ENCODE assay signal across 35 mouse cellular contexts in the genomic region with DNA sequence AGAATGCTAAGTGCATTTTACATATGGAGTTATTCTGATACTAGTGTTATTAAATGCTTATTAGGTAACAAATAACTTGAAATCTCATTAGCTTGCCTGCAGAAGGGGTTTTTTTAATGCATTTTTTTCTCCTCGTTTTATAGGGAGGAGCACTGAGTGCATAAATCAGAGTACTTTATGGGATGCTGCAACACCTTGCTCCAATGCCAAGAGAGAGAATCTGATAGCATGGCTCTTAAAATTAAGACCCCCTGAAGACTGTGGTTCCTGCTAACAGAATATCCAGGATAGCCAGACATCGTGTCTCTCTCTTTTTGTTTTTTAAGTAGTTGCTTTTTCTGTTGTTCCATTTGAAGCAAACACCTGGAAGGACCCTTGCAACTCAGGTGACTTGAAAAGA.
"Had no signal": no experiment of that assay in that cellular context is flagged by ENCODE, and none has a peak within 500 bp of the region (broad histone marks: within the 10 kb centered on the region; RNA-seq: fewer than 3 reads in every experiment).

No protein-coding gene starts in this region.

- DNase-seq: heart, postnatal 10 days; heart, postnatal 14 days; heart, postnatal 36 days; heart, postnatal 4 days; kidney, adult 11 months; kidney, adult 18-20 months; kidney, adult 2 months; kidney, adult 8-10 months; kidney, adult 9 months; kidney, postnatal 10 days; kidney, postnatal 14 days; kidney, postnatal 25 days; kidney, postnatal 36 days; kidney, postnatal 4 days; layer of hippocampus, adult 9-11 months; layer of hippocampus, postnatal 36 days had no signal

- H3K9ac ChIP-seq: heart, embryonic 12.5 days; heart, embryonic 13.5 days; heart, embryonic 15.5 days; hindbrain, embryonic 12.5 days; hindbrain, embryonic 13.5 days; hindbrain, embryonic 14.5 days; hindbrain, embryonic 15.5 days; intestine, embryonic 15.5 days; kidney, embryonic 15.5 days had no signal

- H3K27me3 ChIP-seq: heart, embryonic 12.5 days; heart, embryonic 13.5 days; hindbrain, embryonic 12.5 days; hindbrain, embryonic 15.5 days; intestine, embryonic 15.5 days had no signal

- H3K9me3 ChIP-seq: heart, embryonic 10.5 days; heart, embryonic 12.5 days; heart, embryonic 13.5 days; heart, embryonic 15.5 days; hindbrain, embryonic 10.5 days; hindbrain, embryonic 12.5 days; hindbrain, embryonic 13.5 days; hindbrain, embryonic 15.5 days; intestine, embryonic 15.5 days; kidney, embryonic 15.5 days had no signal

- H3K4me3 ChIP-seq: heart, embryonic 10.5 days; heart, embryonic 12.5 days; heart, embryonic 13.5 days; heart, embryonic 15.5 days; hindbrain, embryonic 10.5 days; hindbrain, embryonic 12.5 days; hindbrain, embryonic 13.5 days; hindbrain, embryonic 15.5 days; intestine, embryonic 15.5 days; kidney, embryonic 15.5 days; layer of hippocampus, adult 2 months had no signal

- ATAC-seq: hindbrain, embryonic 16.5 days; hindbrain, postnatal 0 days; inflammation-experienced regulatory T-cells, adult 6 months; intestine, embryonic 15.5 days; intestine, embryonic 16.5 days; intestine, postnatal 0 days had no signal

- H3K27ac ChIP-seq: heart, embryonic 10.5 days; heart, embryonic 13.5 days; heart, embryonic 15.5 days; hindbrain, embryonic 10.5 days; hindbrain, embryonic 12.5 days; hindbrain, embryonic 13.5 days; hindbrain, embryonic 14.5 days; hindbrain, embryonic 15.5 days; hindbrain, postnatal 0 days; intestine, embryonic 15.5 days; kidney, embryonic 15.5 days; kidney, postnatal 0 days; layer of hippocampus, adult 2 months had no signal

- H3K36me3 ChIP-seq: heart, embryonic 10.5 days; heart, embryonic 12.5 days; heart, embryonic 13.5 days; heart, embryonic 15.5 days; hindbrain, embryonic 10.5 days; hindbrain, embryonic 12.5 days; hindbrain, embryonic 13.5 days; hindbrain, embryonic 15.5 days; intestine, embryonic 15.5 days; kidney, embryonic 15.5 days had no signal

- H3K4me1 ChIP-seq: heart, embryonic 12.5 days; hindbrain, embryonic 15.5 days; kidney, embryonic 15.5 days had no signal

- H3K4me2 ChIP-seq: heart, embryonic 11.5 days; heart, embryonic 12.5 days; heart, embryonic 13.5 days; heart, embryonic 15.5 days; hindbrain, embryonic 12.5 days; hindbrain, embryonic 13.5 days; hindbrain, embryonic 14.5 days; hindbrain, embryonic 15.5 days; intestine, embryonic 15.5 days; kidney, embryonic 15.5 days had no signal
